Mouse (Mus musculus) ES-E14 (cell line): ENCODE results near the gene Acd. TPM values are rescaled to one million over a fixed set of nuclear protein-coding genes. Genes with fewer than 3 reads are reported as not detected.

Experiments used
- DNase-seq: peaks from one replicate; pipeline ENCODE4 v3.0.0-alpha.2; 2013; ENCODE audit warnings: low read depth, low spot score
- H3K27ac ChIP-seq: 2 replicates; pipeline ENCODE4 v1.5.1; 2012; ENCODE audit warnings: low read depth, mild to moderate bottlenecking, low read length, moderate library complexity, mixed read lengths; ENCODE audit not compliant: poor library complexity, insufficient read depth, severe bottlenecking
- H3K36me3 ChIP-seq: 2 replicates; pipeline ENCODE4 v1.6.1; 2012; ENCODE audit warnings: mild to moderate bottlenecking, low read length, moderate library complexity, mixed read lengths; ENCODE audit not compliant: control insufficient read depth, poor library complexity, insufficient read depth, severe bottlenecking
- H3K4me1 ChIP-seq, 2 experiments: fragments of 150-350 bp in 1 of 2; sonication (generic) in 1 of 2; 2 replicates each; pipeline ENCODE4 v1.6.1; 2012; ENCODE audit warnings: low read length in 2 of 2, mild to moderate bottlenecking in 1 of 2, mixed read lengths in 1 of 2; ENCODE audit not compliant: control insufficient read depth in 2 of 2, insufficient read depth in 2 of 2, poor library complexity in 1 of 2
- H3K4me3 ChIP-seq, 2 experiments: fragments of 150-350 bp in 1 of 2; sonication (generic) in 1 of 2; 2 replicates each; pipeline ENCODE4 v1.5.1; 2012; ENCODE audit warnings: low read length in 2 of 2, low read depth in 1 of 2, mild to moderate bottlenecking in 1 of 2, mixed read lengths in 1 of 2; ENCODE audit not compliant: insufficient read depth in 1 of 2, poor library complexity in 1 of 2, severe bottlenecking in 1 of 2
- H3K9ac ChIP-seq: 2 replicates; pipeline ENCODE4 v1.6.1; 2012; ENCODE audit warnings: low read depth, mild to moderate bottlenecking, low read length, mixed read lengths; ENCODE audit not compliant: poor library complexity, insufficient read depth, severe bottlenecking
- H3K9me3 ChIP-seq: fragments of 150-350 bp; sonication (generic); 2 replicates; pipeline ENCODE4 v1.6.1; 2012; ENCODE audit warnings: low read depth, mild to moderate bottlenecking, low read length; ENCODE audit not compliant: control insufficient read depth, insufficient read depth
- CHD2 ChIP-seq: IDR thresholded peaks from 2 replicates; pipeline ENCODE4 v1.6.1; 2014; ENCODE audit warnings: mild to moderate bottlenecking, low read depth, low read length, inconsistent platforms
- HCFC1 ChIP-seq: IDR thresholded peaks from 2 replicates; pipeline ENCODE4 v1.6.1; 2012; ENCODE audit warnings: low read length, inconsistent platforms, borderline replicate concordance; ENCODE audit not compliant: insufficient read depth
- MAFK ChIP-seq: IDR thresholded peaks from 2 replicates; pipeline ENCODE4 v1.6.1; 2014; ENCODE audit warnings: mild to moderate bottlenecking, low read depth, low read length, inconsistent platforms; ENCODE audit not compliant: insufficient read depth
- ZC3H11A ChIP-seq: IDR thresholded peaks from 2 replicates; pipeline ENCODE4 v1.6.1; 2012; ENCODE audit warnings: low read depth, mild to moderate bottlenecking, inconsistent platforms, low read length, borderline replicate concordance
- ZNF384 ChIP-seq: IDR thresholded peaks from 2 replicates; pipeline ENCODE4 v1.6.1; 2012; ENCODE audit warnings: low read depth, low read length, inconsistent platforms
- in situ Hi-C, 2 experiments: fragments of 600-800 bp; cut with MboI; formaldehyde crosslinking; loops; one replicate each; pipeline ENCODE4 v1.15.1; 2025; ENCODE audit warnings: low sequenced_read_pairs in 2 of 2, inconsistent platforms in 1 of 2; ENCODE audit not compliant: unreplicated experiment in 2 of 2
- total RNA-seq: library from RNA; depleted of rRNA; stranded (reverse); fragments of 300-350 nt; gene quantifications from 2 replicates; pipeline ENCODE4 v1.2.3, GENCODE M21; 2012

The Acd gene
- total RNA-seq, 1 experiment = 8.6 TPM

DNA sequence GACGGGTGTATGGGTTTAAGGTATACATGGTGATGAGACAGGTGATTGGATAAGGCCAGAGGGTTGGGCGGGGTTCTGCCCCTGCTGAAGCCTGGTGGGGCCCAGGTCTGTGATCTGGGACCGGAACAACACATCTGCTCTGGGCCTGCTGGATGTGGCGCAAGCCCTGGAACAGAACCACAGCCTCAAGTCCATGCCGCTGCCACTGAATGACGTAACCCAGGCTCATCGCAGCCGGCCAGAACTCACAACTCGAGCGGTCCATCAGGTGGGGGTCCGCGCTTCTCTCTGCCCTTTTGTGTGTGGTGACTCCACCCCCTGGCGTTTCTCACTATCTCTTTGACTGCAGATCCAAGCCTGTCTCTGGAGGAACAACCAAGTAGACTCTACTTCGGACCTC is 9.9 kb downstream of the Acd start:
- Histone ChIP-seq H3K27ac (no peak overlapping the region), H3K9ac (no peak overlapping the region; the same call in 1 of the 2 replicates), H3K4me3 (0 out of 4 replicates have a peak overlapping the region, but pooled peaks of 1 of the 2 experiments have one; percentile 21), H3K9me3 (no peaks in the 10 kb centered on the region), H3K36me3 (no peaks in the 10 kb centered on the region; the same call in 1 of the 2 replicates), H3K4me1 (peaks cover 3 to 17% of the 10 kb centered on the region in 2 experiments; a peak in 3 of 4 replicates)
- in situ Hi-C loops = no loop called here
- DNase-seq = no peak
- TF ChIP-seq CHD2 (no peak), HCFC1 (no peak), ZNF384 (no peak), MAFK (no peak), ZC3H11A (no peak)

DNA sequence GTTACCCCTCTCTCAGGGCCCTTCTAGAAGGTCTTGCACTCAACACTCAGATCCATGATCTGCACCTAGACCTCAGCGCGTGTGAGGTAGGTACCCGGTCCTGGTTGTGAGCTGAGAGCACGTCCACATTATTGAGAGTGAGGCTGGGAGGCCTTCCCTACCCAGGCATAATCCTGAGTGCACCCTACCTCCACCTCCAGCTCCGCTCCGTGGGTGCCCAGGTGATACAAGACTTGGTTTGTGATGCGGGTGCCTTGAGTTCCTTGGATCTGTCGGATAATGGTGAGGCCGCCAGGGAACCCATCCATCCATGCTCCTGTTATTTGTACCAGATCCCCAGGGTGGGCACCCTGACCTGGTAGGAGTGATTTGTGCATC is 10.9 kb downstream of the Acd start:
- Histone ChIP-seq H3K4me3 (no peak overlapping the region), H3K9me3 (no peaks in the 10 kb centered on the region), H3K27ac (no peak overlapping the region), H3K36me3 (no peaks in the 10 kb centered on the region), H3K4me1 (peaks cover 3 to 17% of the 10 kb centered on the region in 2 experiments; a peak in 3 of 4 replicates), H3K9ac (no peak overlapping the region)
- in situ Hi-C loops = no loop called here
- DNase-seq = no peak
- TF ChIP-seq HCFC1 = no peak
- TF ChIP-seq ZC3H11A = no peak
- no peak for TF ChIP-seq ZNF384
- no peak for TF ChIP-seq CHD2
- no peak for TF ChIP-seq MAFK

DNA sequence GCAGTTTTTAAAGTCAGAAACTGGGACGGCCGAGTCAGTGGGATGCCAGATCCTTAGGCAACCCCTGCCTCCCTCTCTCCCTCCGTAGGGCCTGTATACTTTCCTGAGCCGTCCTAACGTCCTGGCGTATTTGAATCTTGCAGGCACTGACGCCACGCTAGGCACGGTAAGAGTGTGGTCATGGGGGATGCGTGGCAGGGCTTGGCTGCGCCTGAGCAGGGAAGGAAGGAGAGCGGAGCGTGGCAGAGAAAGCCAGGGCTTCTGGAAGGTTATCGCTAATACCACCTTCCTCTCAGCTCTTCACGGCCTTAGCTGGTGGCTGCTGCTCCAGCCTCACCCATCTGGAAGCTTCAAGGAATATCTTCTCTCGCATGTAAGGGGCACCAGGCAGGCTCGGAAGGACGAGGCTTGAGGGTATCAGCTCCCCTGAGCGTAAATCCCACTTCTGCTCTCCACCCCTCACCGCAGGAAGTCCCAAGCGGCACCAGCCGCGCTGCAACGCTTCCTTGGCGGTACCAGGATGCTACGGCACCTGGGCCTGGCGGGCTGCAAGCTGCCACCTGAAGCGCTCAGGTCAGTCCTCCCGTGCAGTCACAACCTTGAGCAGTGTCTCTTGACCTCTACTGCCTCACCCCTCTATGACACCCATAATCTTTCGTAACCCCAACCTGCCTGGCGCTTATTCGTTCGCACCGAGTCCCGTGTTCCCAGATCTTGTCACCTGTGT is 11.5 kb downstream of the Acd start:
- Histone ChIP-seq H3K27ac (no peak overlapping the region), H3K9me3 (no peaks in the 10 kb centered on the region), H3K36me3 (no peaks in the 10 kb centered on the region), H3K9ac (no peak overlapping the region), H3K4me3 (no peak overlapping the region), H3K4me1 (peaks cover 3 to 17% of the 10 kb centered on the region in 2 experiments; a peak in 3 of 4 replicates)
- in situ Hi-C loops = no loop called here
- no peak for DNase-seq
- TF ChIP-seq ZC3H11A (no peak), MAFK (no peak), ZNF384 (no peak), HCFC1 (no peak), CHD2 (no peak)

DNA sequence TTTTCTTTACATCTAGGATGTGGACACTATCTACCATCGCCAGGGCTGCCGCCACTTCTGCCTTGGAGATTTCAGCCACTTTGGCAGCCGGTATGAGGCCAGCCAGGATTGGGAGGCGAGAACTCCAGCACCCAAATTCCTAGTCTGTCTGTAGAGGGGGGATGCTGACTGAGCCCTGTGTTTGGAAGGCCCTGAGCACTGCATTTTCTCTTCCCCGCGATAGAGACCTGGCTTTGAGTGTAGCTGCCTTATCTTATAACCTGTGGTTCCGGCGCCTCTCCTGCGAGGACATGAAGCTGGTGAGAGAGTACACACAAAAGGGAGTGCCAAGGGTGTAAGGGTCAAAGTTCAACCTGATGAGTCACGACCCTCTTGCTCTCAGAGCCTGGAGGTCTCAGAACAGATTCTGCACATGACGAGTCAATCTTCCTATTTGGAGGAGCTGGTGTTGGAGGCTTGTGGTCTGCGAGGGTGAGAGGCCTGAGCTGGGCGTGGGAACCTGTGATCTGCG is 12.6 kb downstream of the Acd start:
- no peak for DNase-seq
- no peak overlapping the region for H3K9ac ChIP-seq
- in situ Hi-C loops = no loop called here

More for the DNA sequence above, 12.6 kb downstream of the Acd start:
- H3K36me3 ChIP-seq = peaks cover 3% of the 10 kb centered on the region; the same call in 1 of the 2 replicates
- no peak overlapping the region; a peak in 1 of 4 replicates for H3K4me3 ChIP-seq
- H3K4me1 ChIP-seq = peaks cover 3 to 14% of the 10 kb centered on the region in 2 experiments; a peak in 3 of 4 replicates
- TF ChIP-seq ZC3H11A (no peak), ZNF384 (no peak), HCFC1 (no peak), CHD2 (no peak), MAFK (no peak)
- no peak overlapping the region for H3K27ac ChIP-seq
- H3K9me3 ChIP-seq = no peaks in the 10 kb centered on the region
